Mouse (Mus musculus) stomach, embryonic 15.5 days (tissue): ENCODE measurements around the gene Mrps34. TPM values are rescaled to one million over a fixed set of nuclear protein-coding genes. Genes with fewer than 3 reads are reported as not detected.
A peak's percentile ranks its signal among the peaks of the same experiment; 100 is the strongest.

Experiments
- ATAC-seq: fragments of 200-750 bp; cut with Nextera tagmentation; 2 replicates; pipeline ENCODE4 v1.8.0; 2017; ENCODE audit warnings: low read depth, moderate number of reproducible peaks, moderate TSS enrichment; ENCODE audit not compliant: insufficient read depth, low FRiP score
- H3K27ac ChIP-seq: fragments of 300-500 bp; sonication (generic); 2 replicates; pipeline ENCODE4 v1.5.1; 2015; ENCODE audit warnings: mild to moderate bottlenecking, inconsistent platforms
- H3K27me3 ChIP-seq: fragments of 300-500 bp; sonication (generic); replicated peaks from 2 replicates; pipeline ENCODE4 v1.6.1; 2015; ENCODE audit warnings: inconsistent platforms
- H3K36me3 ChIP-seq: fragments of 300-500 bp; sonication (generic); 2 replicates; pipeline ENCODE4 v1.6.1; 2015; ENCODE audit warnings: inconsistent platforms
- H3K4me1 ChIP-seq: fragments of 300-500 bp; sonication (generic); 2 replicates; pipeline ENCODE4 v1.6.1; 2015; ENCODE audit warnings: inconsistent platforms
- H3K4me2 ChIP-seq: fragments of 300-500 bp; sonication (generic); 2 replicates; pipeline ENCODE4 v1.6.1; 2015; ENCODE audit warnings: mild to moderate bottlenecking, inconsistent platforms
- H3K4me3 ChIP-seq: fragments of 300-500 bp; sonication (generic); replicated peaks from 2 replicates; pipeline ENCODE4 v1.5.1; 2015; ENCODE audit warnings: inconsistent platforms
- H3K9ac ChIP-seq: fragments of 300-500 bp; sonication (generic); 2 replicates; pipeline ENCODE4 v1.6.1; 2015; ENCODE audit warnings: inconsistent platforms
- H3K9me3 ChIP-seq: fragments of 300-500 bp; sonication (generic); 2 replicates; pipeline ENCODE4 v1.6.1; 2016; ENCODE audit warnings: inconsistent platforms
- WGBS: fragments of 180-500 bp; shearing (Covaris S2); methylation state at CpG from one replicate; pipeline ENCODE4 v1.1.7; 2015; 5-methylcytosine and 5-hydroxymethylcytosine counted together
- polyA plus RNA-seq: library from polyadenylated mRNA; unstranded; fragments of >200 nt; fragmentation: Nextera tagmentation; extraction: Ambion mirVana; gene quantifications from 2 replicates; pipeline ENCODE4 v1.2.1, GENCODE M21; 2015

Mrps34 gene
- polyA plus RNA-seq, 1 experiment from 2014 or later = 112 TPM

DNA sequence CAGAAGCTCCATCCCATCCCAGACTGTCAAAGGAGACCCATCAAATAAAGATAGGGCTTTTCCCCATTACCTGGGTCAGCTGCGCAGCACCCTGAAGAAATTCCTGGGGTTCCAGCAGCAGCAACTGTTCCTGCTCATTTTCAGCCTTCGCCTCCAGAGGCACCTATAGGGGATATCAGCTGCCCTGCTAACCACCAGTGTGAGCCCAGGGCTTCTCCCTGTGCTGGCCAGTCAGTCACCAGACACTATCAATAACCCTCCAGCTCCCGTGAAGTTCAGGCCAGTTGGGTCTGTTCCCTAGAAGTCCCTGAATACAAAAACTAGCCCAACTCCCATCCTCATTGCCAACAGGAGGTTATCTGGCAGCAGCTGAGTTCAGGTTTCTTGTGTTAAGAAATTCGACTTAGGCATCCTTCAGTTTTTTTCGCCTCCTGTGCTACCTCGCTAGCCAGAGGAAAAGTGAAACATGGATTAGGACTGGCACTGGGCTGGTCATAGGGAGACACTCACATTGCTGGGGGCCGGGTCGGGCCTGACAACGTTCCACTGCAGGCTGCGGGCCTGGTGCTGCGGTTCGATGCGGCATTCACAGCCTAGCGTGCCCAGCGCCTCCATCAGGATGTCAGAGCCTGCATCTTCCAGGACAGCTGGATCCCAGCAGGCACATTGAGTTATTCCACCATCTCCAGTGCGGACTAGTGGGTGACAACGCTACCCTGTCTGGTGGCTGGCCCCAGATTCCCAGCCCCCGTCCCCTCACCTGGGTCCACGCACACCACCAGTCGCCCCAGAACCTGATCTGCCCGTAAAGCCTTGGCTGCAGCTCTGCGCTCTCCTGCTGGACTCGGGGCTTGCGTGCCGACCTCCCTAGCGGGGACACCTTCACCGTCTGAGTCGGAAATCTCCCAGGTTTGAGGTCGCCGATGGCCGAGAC is 588 bp upstream of the Mrps34 start:
- WGBS = 10% methylated on average over 31 of the region's 31 CpGs
- Histone ChIP-seq H3K9me3 (no peaks in the 10 kb centered on the region), H3K4me2 (peak overlapping the region; percentile 86), H3K4me3 (peak overlapping the region; percentile 84), H3K27me3 (no peaks in the 10 kb centered on the region), H3K9ac (peak overlapping the region; percentile 75), H3K4me1 (peaks cover 27% of the 10 kb centered on the region), H3K36me3 (peaks cover 44% of the 10 kb centered on the region), H3K27ac (peak overlapping the region; percentile 85)
- ATAC-seq = no peak

- H3K36me3 ChIP-seq = peaks cover 53% of the 10 kb centered on the region
- H3K27me3 ChIP-seq = no peaks in the 10 kb centered on the region
- H3K4me2 ChIP-seq = peak overlapping the region; percentile 86
- no peaks in the 10 kb centered on the region for H3K9me3 ChIP-seq
- peak overlapping the region; percentile 84 for H3K4me3 ChIP-seq
- no peak for ATAC-seq
- WGBS = 11% methylated on average over 23 of the region's 23 CpGs
- H3K9ac ChIP-seq = peak overlapping the region; percentile 75; the same call in 1 of the 2 replicates
- peaks cover 27% of the 10 kb centered on the region for H3K4me1 ChIP-seq
- peak overlapping the region; percentile 85 for H3K27ac ChIP-seq
These were observed 790 bp downstream of the Mrps34 start for GRCm38 (mm10) chr17:24895571-24896240.

DNA sequence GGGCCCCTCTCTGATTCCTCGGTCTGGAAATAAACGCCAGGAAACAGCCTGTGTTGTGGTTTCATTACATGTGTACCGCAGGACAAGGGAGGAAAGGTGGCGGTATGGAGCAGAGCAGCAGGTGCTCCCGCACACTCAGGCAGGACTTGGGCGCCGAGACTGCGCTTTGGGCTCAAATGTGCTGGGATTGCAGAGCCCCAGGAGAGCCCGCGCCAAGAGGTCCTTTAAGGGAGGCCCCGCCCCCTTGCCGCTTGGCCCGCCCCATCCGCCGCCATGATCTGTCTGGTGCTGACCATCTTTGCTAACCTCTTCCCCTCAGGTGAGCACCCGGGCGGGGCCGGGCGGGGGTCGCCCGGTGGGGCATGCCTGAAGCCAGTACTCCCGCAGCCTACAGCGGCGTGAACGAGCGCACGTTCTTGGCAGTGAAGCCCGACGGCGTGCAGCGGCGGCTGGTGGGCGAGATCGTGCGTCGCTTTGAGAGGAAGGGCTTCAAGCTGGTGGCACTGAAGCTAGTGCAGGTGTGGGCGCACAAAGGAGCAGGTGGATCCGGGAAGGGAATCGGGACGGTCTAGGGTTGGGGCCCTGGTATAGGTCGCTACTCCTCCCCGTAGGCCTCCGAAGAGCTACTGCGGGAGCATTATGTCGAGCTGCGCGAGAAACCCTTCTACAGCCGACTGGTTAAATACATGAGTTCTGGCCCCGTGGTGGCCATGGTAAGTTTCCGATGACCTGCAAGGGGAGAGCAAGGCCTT is 1.5 kb downstream of the Mrps34 start, which contains the start of gene Nme3:
Nme3 (plus strand) TSS at position 260 of the 752 bp plus-strand sequence.
- Histone ChIP-seq H3K9ac (peak within 1 kb of the TSS; percentile 75), H3K36me3 (peaks cover 53% of the 10 kb centered on the region), H3K9me3 (no peaks in the 10 kb centered on the region), H3K4me1 (peaks cover 27% of the 10 kb centered on the region), H3K4me2 (peak within 1 kb of the TSS; percentile 86), H3K27ac (peak within 1 kb of the TSS; percentile 85), H3K27me3 (no peaks in the 10 kb centered on the region), H3K4me3 (peak within 1 kb of the TSS; percentile 84)
- WGBS = 1% methylated on average over 49 of the region's 50 CpGs
- peak; percentile 72 for ATAC-seq

- Histone ChIP-seq H3K36me3 (peaks cover 53% of the 10 kb centered on the region), H3K27ac (peak overlapping the region; percentile 85; the same call in 1 of the 2 replicates), H3K27me3 (no peaks in the 10 kb centered on the region), H3K4me1 (peaks cover 27% of the 10 kb centered on the region), H3K9me3 (no peaks in the 10 kb centered on the region), H3K4me3 (peak overlapping the region; percentile 84), H3K4me2 (peak overlapping the region; percentile 86), H3K9ac (peak overlapping the region; percentile 68)
- 22% methylated on average over 11 of the region's 11 CpGs for WGBS
- ATAC-seq = no peak
These were observed 2.0 kb downstream of the Mrps34 start for GRCm38 (mm10) chr17:24896993-24897269.

GRCm38 (mm10) chr17:24897600-24897999 is 2.7 kb downstream of the Mrps34 start:
- no peak overlapping the region for H3K9ac ChIP-seq
- H3K4me3 ChIP-seq = peak overlapping the region; percentile 84; the same call in 1 of the 2 replicates
- WGBS = 65% methylated on average over 4 of the region's 4 CpGs
- peaks cover 55% of the 10 kb centered on the region for H3K36me3 ChIP-seq
- no peaks in the 10 kb centered on the region for H3K9me3 ChIP-seq
- H3K27me3 ChIP-seq = no peaks in the 10 kb centered on the region
- peak overlapping the region; percentile 86; the same call in 1 of the 2 replicates for H3K4me2 ChIP-seq
- peaks cover 27% of the 10 kb centered on the region for H3K4me1 ChIP-seq
- no peak overlapping the region for H3K27ac ChIP-seq
- ATAC-seq = no peak

- Histone ChIP-seq H3K27me3 (no peaks in the 10 kb centered on the region), H3K4me1 (peaks cover 27% of the 10 kb centered on the region), H3K9me3 (no peaks in the 10 kb centered on the region), H3K27ac (no peak overlapping the region), H3K36me3 (peaks cover 55% of the 10 kb centered on the region), H3K9ac (no peak overlapping the region), H3K4me3 (no peak overlapping the region), H3K4me2 (no peak overlapping the region)
- WGBS = 78% methylated on average over 4 of the region's 4 CpGs
- ATAC-seq = no peak
These were observed 3.3 kb downstream of the Mrps34 start for GRCm38 (mm10) chr17:24898041-24898854.

GRCm38 (mm10) chr17:24899153-24899552 is 4.2 kb downstream of the Mrps34 start:
- peaks cover 64% of the 10 kb centered on the region for H3K36me3 ChIP-seq
- H3K4me2 ChIP-seq = no peak overlapping the region
- ATAC-seq = no peak
- 87% methylated on average over 5 of the region's 5 CpGs for WGBS
- H3K4me3 ChIP-seq = no peak overlapping the region
- no peaks in the 10 kb centered on the region for H3K9me3 ChIP-seq
- no peak overlapping the region for H3K27ac ChIP-seq
- H3K4me1 ChIP-seq = peaks cover 20% of the 10 kb centered on the region
- no peak overlapping the region for H3K9ac ChIP-seq
- no peaks in the 10 kb centered on the region for H3K27me3 ChIP-seq

DNA sequence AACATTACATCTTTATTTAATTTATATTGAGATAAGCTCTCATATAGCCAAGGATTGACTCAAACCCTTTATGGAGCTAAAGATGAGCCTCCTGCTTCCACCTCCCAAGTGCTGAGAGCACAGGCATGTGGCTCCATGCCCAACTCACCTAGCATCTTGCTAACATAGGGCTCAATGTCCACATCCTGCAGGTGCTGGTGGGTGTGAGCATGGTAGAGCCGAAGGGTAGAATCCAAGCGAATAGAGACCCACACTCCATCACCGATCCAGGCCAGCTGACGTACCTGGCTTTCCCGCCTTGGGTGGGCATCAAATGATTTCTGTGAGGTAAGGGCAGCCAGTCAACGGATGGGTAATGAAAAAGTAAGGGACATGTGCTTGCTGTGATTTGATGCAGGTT is 5.1 kb downstream of the Mrps34 start:
- no peak overlapping the region for H3K9ac ChIP-seq
- H3K36me3 ChIP-seq = peaks cover 73% of the 10 kb centered on the region
- WGBS = 95% methylated on average over 6 of the region's 6 CpGs
- no peak overlapping the region for H3K27ac ChIP-seq
- no peak overlapping the region for H3K4me3 ChIP-seq
- no peak overlapping the region for H3K4me2 ChIP-seq
- no peak for ATAC-seq
- no peaks in the 10 kb centered on the region for H3K9me3 ChIP-seq
- peaks cover 17% of the 10 kb centered on the region for H3K4me1 ChIP-seq
- H3K27me3 ChIP-seq = no peaks in the 10 kb centered on the region

DNA sequence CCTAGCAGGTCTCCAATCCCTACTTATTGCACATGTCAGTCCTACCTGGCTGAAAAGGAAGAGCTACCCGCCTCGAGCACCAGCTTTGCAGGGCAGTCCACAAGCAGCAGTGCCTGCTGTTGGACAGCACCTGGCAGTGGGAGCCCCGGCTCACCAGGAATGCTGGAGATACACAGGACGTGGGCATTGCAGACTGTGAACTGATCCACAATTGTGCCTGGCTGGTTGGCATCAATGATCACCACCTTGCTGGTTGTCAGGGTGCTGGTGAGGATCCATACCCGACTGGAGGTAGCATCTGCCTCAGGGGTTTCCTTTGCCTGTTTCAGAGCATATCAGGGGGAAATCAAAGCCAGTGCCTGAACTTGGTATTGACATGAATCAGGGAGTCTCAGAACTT is 7.2 kb downstream of the Mrps34 start:
- Histone ChIP-seq H3K4me2 (no peak overlapping the region), H3K36me3 (peaks cover 93% of the 10 kb centered on the region), H3K9me3 (no peaks in the 10 kb centered on the region), H3K4me3 (no peak overlapping the region), H3K9ac (no peak overlapping the region), H3K27ac (no peak overlapping the region), H3K27me3 (no peaks in the 10 kb centered on the region), H3K4me1 (0 out of 2 replicates have a peak, but pooled peaks cover 5% of the 10 kb centered on the region)
- WGBS = 85% methylated on average over 5 of the region's 5 CpGs
- ATAC-seq = no peak

GRCm38 (mm10) chr17:24902671-24903474 is 8.0 kb downstream of the Mrps34 start:
- ATAC-seq = peak; percentile 88; the same call in 1 of the 2 replicates
- H3K4me3 ChIP-seq = no peak overlapping the region
- 0 out of 2 replicates have a peak, but pooled peaks cover under 1% of the 10 kb centered on the region for H3K4me1 ChIP-seq
- no peak overlapping the region for H3K9ac ChIP-seq
- no peak overlapping the region for H3K27ac ChIP-seq
- WGBS = 68% methylated on average over 9 of the region's 9 CpGs
- no peak overlapping the region for H3K4me2 ChIP-seq
- H3K9me3 ChIP-seq = no peaks in the 10 kb centered on the region
- peaks cover 96% of the 10 kb centered on the region for H3K36me3 ChIP-seq
- H3K27me3 ChIP-seq = no peaks in the 10 kb centered on the region
